Mouse (Mus musculus): ENCODE data around the gene Dmtf1. TPM values are rescaled to one million over a fixed set of nuclear protein-coding genes. Genes with fewer than 3 reads are reported as not detected.
"Not testable (repeated sequence)": the region's sequence is repeated elsewhere in the genome, so short reads cannot be mapped to it uniquely, and the experiment has no call there.

The Dmtf1 gene
- polyA plus RNA-seq (2015; fragmentation: Nextera tagmentation; extraction: Ambion mirVana), result 45.0 and 46.0 TPM in 2 replicates

GRCm38 (mm10) chr5:9161456-9162041 lies at the start of gene Dmtf1:
Gene Dmtf1 (minus strand): TSS chr5:9161776.
- H3K4me3 ChIP-seq (replicated peaks), result peak within 1 kb of the TSS; percentile 93
- peak within 1 kb of the TSS; percentile 100 for H3K27ac ChIP-seq
- H3K9ac ChIP-seq, result peak within 1 kb of the TSS; percentile 98
- peak within 1 kb of the TSS; percentile 59 for H3K4me2 ChIP-seq
- WGBS, result under 1% methylated on average over 56 of the region's 64 CpGs
- no peaks in the 10 kb centered on the region for H3K27me3 ChIP-seq
- H3K4me1 ChIP-seq, result 0 out of 2 replicates have a peak, but pooled peaks cover 2% of the 10 kb centered on the region
- no peaks in the 10 kb centered on the region for H3K36me3 ChIP-seq
- ATAC-seq (replicated peaks; ENCODE audit: low FRiP score), result peak; percentile 97
- H3K9me3 ChIP-seq (replicated peaks), result no peaks in the 10 kb centered on the region

DNA sequence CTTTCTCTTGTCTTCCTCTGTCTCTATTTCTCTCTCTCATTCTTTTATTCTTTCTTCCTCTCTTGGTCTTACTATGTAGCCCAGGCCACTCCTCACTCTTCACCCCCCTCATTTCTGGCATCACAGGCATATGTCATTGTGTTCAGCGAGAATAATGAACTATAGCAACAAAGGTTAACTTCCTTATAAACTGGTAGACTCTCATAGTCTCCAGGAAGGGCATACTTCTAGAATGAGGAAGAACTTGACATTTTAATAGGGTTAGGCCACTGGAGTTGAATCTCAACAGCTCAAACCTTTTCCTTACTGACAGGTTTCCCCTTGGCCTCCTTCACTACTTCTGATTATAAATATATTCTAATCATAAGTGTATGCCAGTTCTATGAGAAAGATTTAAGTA lies 24.9 kb upstream of the Dmtf1 start:
- Histone ChIP-seq H3K4me2 (no peak overlapping the region), H3K36me3 (no peaks in the 10 kb centered on the region), H3K4me1 (no peaks in the 10 kb centered on the region), H3K4me3 (replicated peaks) (no peak overlapping the region), H3K27ac (no peak overlapping the region), H3K9me3 (replicated peaks) (no peaks in the 10 kb centered on the region), H3K27me3 (no peaks in the 10 kb centered on the region), H3K9ac (no peak overlapping the region)
- ATAC-seq (replicated peaks; ENCODE audit: low FRiP score), result no peak
- 65% methylated on average over 1 of the region's 1 CpGs for WGBS

GRCm38 (mm10) chr5:9173295-9173694 lies 11.7 kb upstream of the Dmtf1 start:
- no peak for ATAC-seq (replicated peaks; ENCODE audit: low FRiP score)
- Histone ChIP-seq H3K27ac (no peak overlapping the region), H3K36me3 (no peaks in the 10 kb centered on the region), H3K9ac (no peak overlapping the region), H3K4me2 (no peak overlapping the region), H3K4me1 (no peaks in the 10 kb centered on the region), H3K27me3 (no peaks in the 10 kb centered on the region), H3K9me3 (replicated peaks) (no peaks in the 10 kb centered on the region), H3K4me3 (replicated peaks) (no peak overlapping the region)
- 65% methylated on average over 2 of the region's 2 CpGs for WGBS

DNA sequence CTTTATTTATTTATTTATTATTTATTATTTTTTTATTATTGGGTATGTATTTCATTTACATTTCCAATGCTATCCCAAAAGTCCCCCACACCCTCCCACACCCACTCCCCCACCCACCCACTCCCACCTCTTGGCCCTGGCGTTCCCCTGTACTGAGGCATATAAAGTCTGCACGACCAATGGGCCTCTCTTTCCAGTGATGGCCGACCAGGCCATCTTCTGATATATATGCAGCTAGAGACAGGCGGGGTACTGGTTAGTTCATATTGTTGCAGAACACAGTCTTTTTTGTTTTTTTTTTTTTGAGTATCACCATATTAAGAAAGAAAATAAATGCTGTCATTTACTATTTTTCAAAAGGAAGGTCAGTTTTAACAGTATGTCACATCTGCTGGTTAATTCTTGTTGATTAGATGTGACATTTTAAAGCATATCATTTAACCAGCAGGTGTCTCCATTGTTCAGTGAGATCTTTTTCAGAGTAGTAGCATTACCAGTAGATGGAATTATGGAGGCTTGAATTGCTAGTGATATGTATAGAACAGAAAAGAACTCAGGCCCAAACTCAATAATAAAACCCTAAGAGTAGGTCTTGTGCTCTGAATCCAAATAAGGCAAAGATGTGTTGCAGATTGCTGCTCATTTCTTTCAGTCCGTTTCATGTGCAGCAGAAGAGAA lies 7.9 kb upstream of the Dmtf1 start:
- H3K27ac ChIP-seq; H3K9ac ChIP-seq; ATAC-seq (replicated peaks; ENCODE audit: low FRiP score); H3K4me1 ChIP-seq; H3K9me3 ChIP-seq (replicated peaks); H3K36me3 ChIP-seq; H3K27me3 ChIP-seq; H3K4me3 ChIP-seq (replicated peaks); H3K4me2 ChIP-seq: not testable (repeated sequence)
- WGBS, result 87% methylated on average over 4 of the region's 5 CpGs

GRCm38 (mm10) chr5:9166366-9166765 lies 4.8 kb upstream of the Dmtf1 start:
- Histone ChIP-seq H3K4me1 (no peaks in the 10 kb centered on the region), H3K36me3 (no peaks in the 10 kb centered on the region), H3K27ac (no peak overlapping the region), H3K4me3 (replicated peaks) (no peak overlapping the region), H3K4me2 (no peak overlapping the region), H3K9me3 (replicated peaks) (no peaks in the 10 kb centered on the region), H3K27me3 (no peaks in the 10 kb centered on the region), H3K9ac (no peak overlapping the region)
- 72% methylated on average over 8 of the region's 8 CpGs for WGBS
- ATAC-seq (replicated peaks; ENCODE audit: low FRiP score), result no peak

DNA sequence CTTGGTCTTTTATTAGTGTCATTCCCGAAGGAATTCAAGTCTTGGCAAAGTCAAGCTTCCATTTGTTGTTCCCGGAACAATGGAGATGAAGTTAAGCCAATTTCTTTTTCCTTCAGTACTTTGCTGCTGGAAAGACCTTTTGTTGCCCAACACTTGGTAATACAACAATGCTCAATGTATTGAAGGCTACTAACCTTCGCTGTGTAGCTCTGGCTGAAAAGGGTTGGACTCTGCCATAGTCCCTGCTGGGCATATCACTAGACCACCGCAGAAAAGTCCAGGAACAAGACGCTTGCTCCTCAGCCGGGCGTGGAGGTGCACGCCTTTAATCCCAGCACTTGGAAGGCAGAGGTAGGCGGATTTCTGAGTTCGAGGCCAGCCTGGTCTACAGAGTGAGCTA lies 3.6 kb upstream of the Dmtf1 start:
- not testable (repeated sequence) for H3K36me3 ChIP-seq; H3K9ac ChIP-seq; ATAC-seq (replicated peaks; ENCODE audit: low FRiP score); H3K4me1 ChIP-seq; H3K27ac ChIP-seq; H3K4me3 ChIP-seq (replicated peaks); H3K4me2 ChIP-seq; H3K9me3 ChIP-seq (replicated peaks); H3K27me3 ChIP-seq
- 91% methylated on average over 10 of the region's 10 CpGs for WGBS

GRCm38 (mm10) chr5:9163411-9163810 lies 1.8 kb upstream of the Dmtf1 start:
- no peaks in the 10 kb centered on the region for H3K27me3 ChIP-seq
- H3K4me1 ChIP-seq, result 0 out of 2 replicates have a peak, but pooled peaks cover 2% of the 10 kb centered on the region
- no peaks in the 10 kb centered on the region for H3K36me3 ChIP-seq
- H3K9ac ChIP-seq, result no peak overlapping the region
- WGBS, result 93% methylated on average over 3 of the region's 3 CpGs
- H3K9me3 ChIP-seq (replicated peaks), result no peaks in the 10 kb centered on the region
- H3K27ac ChIP-seq, result no peak overlapping the region
- no peak for ATAC-seq (replicated peaks; ENCODE audit: low FRiP score)
- no peak overlapping the region for H3K4me3 ChIP-seq (replicated peaks)
- no peak overlapping the region for H3K4me2 ChIP-seq

- H3K36me3 ChIP-seq, result no peaks in the 10 kb centered on the region
- 0 out of 2 replicates have a peak, but pooled peaks cover 2% of the 10 kb centered on the region for H3K4me1 ChIP-seq
- no peaks in the 10 kb centered on the region for H3K9me3 ChIP-seq (replicated peaks)
- H3K4me2 ChIP-seq, result peak overlapping the region; percentile 59
- 11% methylated on average over 7 of the region's 7 CpGs for WGBS
- peak; percentile 13 for ATAC-seq (replicated peaks; ENCODE audit: low FRiP score)
- H3K27me3 ChIP-seq, result no peaks in the 10 kb centered on the region
- H3K4me3 ChIP-seq (replicated peaks), result peak overlapping the region; percentile 93
- H3K9ac ChIP-seq, result peak overlapping the region; percentile 57
- peak overlapping the region; percentile 100 for H3K27ac ChIP-seq
Observed at GRCm38 (mm10) chr5:9162088-9162487, 512 bp upstream of the Dmtf1 start.

- Histone ChIP-seq H3K9me3 (replicated peaks) (no peaks in the 10 kb centered on the region), H3K4me2 (peak overlapping the region; percentile 55), H3K27me3 (no peaks in the 10 kb centered on the region), H3K4me1 (0 out of 2 replicates have a peak, but pooled peaks cover 2% of the 10 kb centered on the region), H3K9ac (peak overlapping the region; percentile 98), H3K4me3 (replicated peaks) (peak overlapping the region; percentile 93), H3K27ac (peak overlapping the region; percentile 100), H3K36me3 (no peaks in the 10 kb centered on the region)
- WGBS, result under 1% methylated on average over 45 of the region's 55 CpGs
- ATAC-seq (replicated peaks; ENCODE audit: low FRiP score), result peak; percentile 80
Observed at GRCm38 (mm10) chr5:9160831-9161455, 633 bp downstream of the Dmtf1 start.

DNA sequence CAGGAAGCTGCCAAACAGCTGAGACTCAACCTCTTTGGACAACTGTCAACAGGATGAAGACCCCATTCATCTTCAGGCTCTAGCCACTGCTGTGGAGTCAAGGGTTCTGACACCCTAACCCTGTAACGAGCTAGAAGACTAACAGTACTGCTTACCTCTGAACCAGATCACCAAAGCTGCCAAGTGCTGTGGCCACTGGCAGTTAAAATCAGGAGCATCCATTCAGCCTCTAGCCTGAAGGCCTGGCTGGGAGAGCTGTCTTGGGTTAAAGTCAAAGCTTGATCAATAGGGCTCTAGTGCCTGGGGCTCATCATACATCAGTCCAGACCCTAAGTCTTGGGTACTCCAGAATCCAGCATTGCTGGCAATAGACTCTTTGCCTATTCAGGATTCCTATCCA lies 4.2 kb downstream of the Dmtf1 start:
- Histone ChIP-seq H3K9ac (no peak overlapping the region), H3K27ac (no peak overlapping the region), H3K4me3 (replicated peaks) (no peak overlapping the region), H3K27me3 (no peaks in the 10 kb centered on the region), H3K36me3 (peaks cover 8% of the 10 kb centered on the region; the same call in 1 of the 2 replicates), H3K4me2 (no peak overlapping the region), H3K4me1 (0 out of 2 replicates have a peak, but pooled peaks cover 2% of the 10 kb centered on the region), H3K9me3 (replicated peaks) (no peaks in the 10 kb centered on the region)
- no peak for ATAC-seq (replicated peaks; ENCODE audit: low FRiP score)
- 38% methylated on average over 1 of the region's 1 CpGs for WGBS

DNA sequence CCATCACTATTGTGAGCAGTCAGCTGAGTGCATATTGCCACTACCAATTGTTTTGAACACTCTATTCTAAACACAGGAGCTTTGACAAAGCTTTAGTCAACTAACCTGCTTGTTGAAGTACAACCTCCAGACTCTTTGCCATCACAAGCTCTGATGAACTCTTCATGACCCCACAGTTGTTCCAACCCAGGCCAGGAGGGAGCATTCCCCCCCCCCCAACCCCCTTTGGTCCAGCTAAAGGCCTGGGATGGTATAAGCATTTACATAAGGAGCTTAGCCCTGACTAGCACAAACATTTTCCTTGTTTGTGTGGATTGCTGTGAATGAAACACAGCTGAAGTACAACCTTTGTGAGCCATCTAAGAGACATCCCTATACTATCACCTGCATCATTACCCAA lies 4.8 kb downstream of the Dmtf1 start:
- no peak overlapping the region for H3K9ac ChIP-seq
- H3K27me3 ChIP-seq, result no peaks in the 10 kb centered on the region
- H3K4me1 ChIP-seq, result 0 out of 2 replicates have a peak, but pooled peaks cover 2% of the 10 kb centered on the region
- peaks cover 8% of the 10 kb centered on the region; the same call in 1 of the 2 replicates for H3K36me3 ChIP-seq
- no peak overlapping the region for H3K4me3 ChIP-seq (replicated peaks)
- no peak overlapping the region for H3K27ac ChIP-seq
- H3K9me3 ChIP-seq (replicated peaks), result no peaks in the 10 kb centered on the region
- no peak for ATAC-seq (replicated peaks; ENCODE audit: low FRiP score)
- no peak overlapping the region for H3K4me2 ChIP-seq

GRCm38 (mm10) chr5:9149273-9149850 lies 12.2 kb downstream of the Dmtf1 start:
- H3K4me3 ChIP-seq (replicated peaks), result no peak overlapping the region
- no peaks in the 10 kb centered on the region for H3K9me3 ChIP-seq (replicated peaks)
- H3K36me3 ChIP-seq, result peaks cover 46% of the 10 kb centered on the region
- no peaks in the 10 kb centered on the region for H3K27me3 ChIP-seq
- H3K9ac ChIP-seq, result no peak overlapping the region
- no peak overlapping the region for H3K27ac ChIP-seq
- no peak overlapping the region for H3K4me2 ChIP-seq
- H3K4me1 ChIP-seq, result no peaks in the 10 kb centered on the region
- no peak for ATAC-seq (replicated peaks; ENCODE audit: low FRiP score)
- 90% methylated on average over 8 of the region's 8 CpGs for WGBS

Measured in kidney, embryonic 15.5 days (tissue).